Mouse (Mus musculus): Measurements from ENCODE around the gene Angel1.

DNA sequence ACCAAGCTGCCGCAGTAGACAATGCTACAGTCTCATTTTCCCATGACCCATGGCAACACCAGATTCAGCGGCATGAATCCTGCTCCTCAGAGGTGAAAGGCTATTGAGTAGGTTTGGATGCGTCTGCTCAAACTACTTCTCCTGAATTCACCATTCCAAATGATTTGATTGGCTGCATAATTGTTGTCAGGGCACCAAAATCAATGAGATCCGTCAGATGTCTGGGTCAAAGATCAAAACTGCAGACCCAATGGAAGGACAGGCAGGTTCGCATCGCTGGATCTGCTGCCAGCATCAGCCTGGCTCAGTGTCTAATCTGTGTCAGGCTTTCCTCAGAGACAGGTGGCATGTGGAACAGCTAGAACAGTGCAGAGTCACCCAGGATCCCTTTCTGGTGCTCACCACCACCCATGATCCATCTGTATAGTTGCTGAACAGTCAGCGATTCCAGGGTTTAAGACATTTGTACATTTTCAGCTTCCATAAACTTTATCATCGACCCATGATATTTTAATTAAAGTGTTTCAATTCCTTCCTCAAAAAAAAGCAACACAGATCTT is 74.9 kb downstream of the Angel1 start:
- TF ChIP-seq EP300 (IDR thresholded peaks at IDR 0.05) (no peak), CTCF (IDR thresholded peaks at IDR 0.05) (no peak)

Measured in lung, postnatal 0 days (tissue).